Comparison of ENCODE assay signal across 1 mouse cellular context in the genomic region with DNA sequence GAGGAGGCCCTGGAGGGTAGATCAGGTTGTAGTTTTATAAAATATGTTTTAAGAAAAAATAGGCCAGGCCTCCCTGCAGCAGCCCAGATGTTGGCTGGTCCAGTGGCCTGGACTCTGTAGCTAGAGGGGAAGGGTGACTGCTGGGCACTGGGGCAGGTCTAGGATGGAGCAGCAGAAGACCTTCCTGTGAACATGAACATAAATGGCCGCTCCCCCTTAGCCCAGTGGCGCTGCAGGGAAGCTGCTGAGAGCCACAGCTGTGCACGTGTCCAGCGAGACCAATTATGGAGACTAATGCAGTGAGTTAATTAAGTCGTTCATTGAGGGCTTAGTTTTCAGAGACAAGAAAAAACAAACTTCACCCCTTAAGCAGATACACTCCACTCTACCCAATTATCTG.
TF ChIP-seq lines count a peak whose summit lies in the region.

No protein-coding gene starts in this region.

TF ChIP-seq in MEL, 35 proteins besides CTCF, POLR2A, EP300 and RAD21:
- TF ChIP-seq MEF2A (IDR thresholded peaks at IDR 0.05; ENCODE audit: extremely low read depth, insufficient replicate concordance, low read depth, low read length, poor library complexity, severe bottlenecking) (no peak), CHD2 (IDR thresholded peaks at IDR 0.05; ENCODE audit: low read length) (no peak), MYC (IDR thresholded peaks at IDR 0.05; ENCODE audit: low read depth, low read length) (no peak), ELF1 (IDR thresholded peaks at IDR 0.05; ENCODE audit: low read depth, low read length) (no peak)
